Mouse (Mus musculus): ENCODE results near the gene Phldb1.

Phldb1 gene

DNA sequence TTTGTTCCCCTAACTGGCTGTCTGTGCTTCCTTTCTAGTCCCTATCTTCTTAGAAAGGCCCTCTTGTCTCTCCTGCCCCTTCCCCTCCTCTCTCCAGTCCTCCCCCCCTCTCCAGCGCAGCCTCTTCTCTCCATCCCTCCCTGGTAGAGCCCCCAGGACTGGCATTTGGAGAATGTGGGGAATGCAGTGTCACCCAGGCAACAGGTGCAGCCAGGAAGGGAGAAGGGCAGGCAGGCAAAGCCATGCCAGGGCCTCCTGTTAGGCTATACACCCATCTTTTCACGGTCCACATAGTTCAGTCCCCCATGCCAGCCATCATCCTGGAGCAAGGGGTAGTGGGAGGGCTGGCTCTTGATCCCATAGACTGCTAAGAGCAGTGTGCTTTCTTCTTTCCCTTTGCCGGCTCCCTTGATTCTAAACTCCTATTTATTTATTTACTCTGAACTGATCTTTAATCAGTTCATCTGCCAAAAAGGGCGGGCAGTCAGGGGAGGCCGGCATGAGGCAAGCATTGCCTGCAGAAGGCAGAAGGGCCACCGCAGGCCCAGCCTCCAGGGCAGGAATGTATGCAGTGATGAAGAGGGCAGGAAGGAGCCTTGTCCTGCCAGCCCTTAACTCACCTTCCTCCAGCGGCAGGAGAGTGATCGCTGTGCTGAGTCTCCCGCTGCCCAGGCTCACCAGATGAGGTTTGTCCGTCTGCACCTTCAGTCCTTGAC, 8.4 kb downstream of the Phldb1 start:
- in situ Hi-C loops (cut with MseI, MboI): no loop called here

DNA sequence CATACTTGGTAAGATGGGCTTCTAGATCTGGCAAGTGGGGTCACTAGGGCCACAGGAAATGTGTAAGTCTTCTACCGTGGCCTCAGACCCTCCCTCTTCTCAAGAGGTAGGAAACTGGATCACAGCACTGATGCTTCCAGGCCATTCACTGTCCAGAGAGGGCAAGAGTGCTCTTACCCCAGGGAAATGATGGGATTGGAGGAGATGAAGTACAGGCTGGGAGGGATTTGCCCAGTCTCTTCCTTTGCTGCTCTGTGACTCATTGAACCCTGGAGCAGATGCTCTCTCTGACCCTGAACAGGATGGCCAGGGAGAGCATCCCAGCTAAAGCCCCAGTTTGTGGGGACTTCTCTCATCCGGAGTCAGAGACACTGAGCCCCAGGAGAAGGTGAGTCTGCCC, 10.3 kb downstream of the Phldb1 start:
- in situ Hi-C loops (cut with MseI, MboI): no loop called here

DNA sequence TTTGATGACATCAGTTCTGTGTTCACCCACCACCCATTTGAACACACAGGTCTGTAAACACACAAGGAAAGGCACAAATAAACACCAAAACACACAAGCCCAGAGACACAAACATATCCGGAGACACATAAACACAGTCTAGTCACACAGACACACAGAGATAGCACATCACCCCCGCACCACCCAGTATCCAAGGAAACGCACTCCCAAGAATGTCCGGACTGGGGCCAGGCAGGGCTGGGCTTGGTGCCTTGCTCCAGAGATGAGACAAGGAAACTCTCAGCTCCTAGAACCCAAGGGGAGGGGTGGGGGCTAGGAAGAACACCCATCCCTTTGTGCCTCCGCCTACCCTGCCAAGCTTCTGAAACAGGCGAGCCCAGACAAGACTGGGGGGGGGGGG, 10.8 kb downstream of the Phldb1 start:
- in situ Hi-C loops (cut with MseI, MboI): no loop called here

DNA sequence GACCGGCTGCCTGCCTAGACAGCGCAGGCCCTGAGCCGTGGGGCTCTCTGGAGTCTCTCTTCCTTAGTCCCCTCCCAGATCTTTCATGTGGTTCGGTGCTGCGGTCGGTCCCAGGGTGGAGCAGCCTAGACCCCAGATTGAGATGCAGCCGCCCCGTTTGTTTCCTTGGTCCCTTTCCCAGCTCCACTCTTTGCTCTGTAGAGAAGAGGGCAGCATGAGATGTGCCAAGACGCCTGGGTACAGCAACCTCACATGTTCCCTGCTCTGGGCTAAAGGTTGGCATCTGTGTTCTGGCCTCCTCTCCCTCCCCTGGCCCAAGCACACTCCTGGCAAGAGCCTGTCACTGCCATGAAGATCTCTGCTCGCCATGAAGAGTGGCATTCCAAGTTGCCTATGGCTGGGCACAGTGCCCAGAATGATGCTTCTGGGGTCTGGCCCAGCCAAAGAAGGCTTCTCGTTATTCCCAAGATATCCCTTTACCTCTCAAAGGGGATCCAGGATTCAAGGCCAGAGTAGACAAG, 11.4 kb downstream of the Phldb1 start:
- in situ Hi-C loops (cut with MseI, MboI): no loop called here

DNA sequence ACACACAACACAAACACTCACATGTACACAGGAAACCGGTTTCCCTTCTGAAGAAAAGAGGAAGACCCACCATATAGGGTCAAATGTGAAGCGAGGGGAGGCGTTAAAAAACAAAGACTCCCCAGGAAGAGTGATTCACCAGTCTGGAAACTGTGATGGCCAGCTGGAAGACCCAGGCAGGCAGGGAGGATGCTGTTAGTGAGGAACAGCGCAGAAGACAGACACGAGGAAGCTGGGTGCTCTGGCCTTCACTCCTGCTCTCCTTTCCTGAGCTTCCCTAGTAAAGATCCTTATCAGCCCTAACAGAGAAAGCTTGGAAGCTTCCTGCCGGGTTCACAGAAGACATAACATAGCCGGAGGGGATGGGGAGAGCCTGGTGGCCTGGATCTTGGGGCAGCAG, 12.0 kb downstream of the Phldb1 start:
- in situ Hi-C loops (cut with MseI, MboI): no loop called here

DNA sequence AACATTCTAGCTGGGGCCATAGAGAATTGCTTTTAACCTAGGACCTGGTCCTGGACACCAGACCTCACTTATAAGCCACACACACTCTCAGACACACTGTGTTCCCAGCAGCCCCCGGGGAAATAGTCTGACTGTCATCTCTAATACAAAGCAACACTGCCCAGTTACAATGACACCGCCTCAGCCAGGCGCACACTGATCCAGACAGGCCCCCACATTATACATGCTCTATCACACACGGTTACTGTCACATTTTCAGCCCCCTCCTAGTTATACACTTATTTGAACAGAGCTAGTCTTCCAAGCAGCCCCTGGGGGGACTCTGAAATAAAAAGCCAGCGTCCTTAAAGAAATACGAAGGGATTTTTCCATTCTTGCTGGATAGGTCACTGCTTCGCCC, 12.4 kb downstream of the Phldb1 start:
- in situ Hi-C loops (cut with MseI, MboI): no loop called here

DNA sequence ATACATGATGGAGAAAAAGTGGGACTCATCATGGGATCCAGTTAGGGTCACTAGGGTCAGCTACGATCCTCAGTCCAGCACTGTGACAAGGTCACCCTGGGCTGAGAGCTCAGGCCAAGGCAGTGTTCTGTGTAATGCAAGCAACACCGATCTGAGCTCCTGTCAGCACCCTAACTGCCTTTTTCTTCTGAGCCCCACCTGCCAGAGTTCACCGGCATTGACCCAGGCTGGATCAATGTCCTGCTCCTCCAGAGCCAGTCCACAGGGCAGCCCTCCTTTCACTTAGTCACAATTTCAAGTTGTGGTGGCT, 13.2 kb downstream of the Phldb1 start:
- in situ Hi-C loops (cut with MseI, MboI): no loop called here

DNA sequence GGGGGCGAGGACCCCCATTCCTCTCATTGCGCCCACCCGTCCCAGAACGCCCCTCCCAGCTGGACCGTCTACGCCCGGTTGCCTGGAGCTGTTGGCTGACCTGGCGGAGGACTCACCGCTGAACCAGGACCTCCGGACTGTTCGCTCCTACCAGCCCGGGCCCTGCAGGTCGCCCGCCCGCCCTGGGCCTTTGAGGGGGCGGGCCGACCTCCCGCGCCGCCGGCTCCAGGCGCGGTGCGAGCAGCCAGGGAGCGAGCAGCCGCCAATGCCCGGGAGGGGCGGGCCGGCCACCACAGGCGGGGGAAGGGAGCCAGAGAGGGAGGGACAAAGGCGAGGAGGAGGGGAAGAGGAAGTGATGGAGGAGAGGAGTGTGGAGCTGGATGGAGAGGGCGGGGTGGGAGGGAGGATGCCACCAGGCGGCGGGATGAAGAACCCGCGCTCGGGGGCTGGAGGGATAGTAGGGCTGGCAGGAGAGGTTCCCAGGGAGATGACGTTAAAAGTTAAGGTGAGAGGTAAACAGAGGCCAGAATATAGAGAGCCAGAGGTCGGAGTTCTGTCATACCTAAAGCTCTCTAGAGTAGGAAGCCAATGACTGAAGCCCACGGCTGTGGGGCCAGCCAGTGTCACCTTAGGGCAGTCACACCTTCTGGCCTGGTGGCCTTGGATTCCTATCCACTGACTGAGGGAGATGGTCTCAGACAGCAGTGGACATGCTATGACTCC, 13.7 kb downstream of the Phldb1 start:
- in situ Hi-C loops (cut with MseI, MboI): no loop called here

DNA sequence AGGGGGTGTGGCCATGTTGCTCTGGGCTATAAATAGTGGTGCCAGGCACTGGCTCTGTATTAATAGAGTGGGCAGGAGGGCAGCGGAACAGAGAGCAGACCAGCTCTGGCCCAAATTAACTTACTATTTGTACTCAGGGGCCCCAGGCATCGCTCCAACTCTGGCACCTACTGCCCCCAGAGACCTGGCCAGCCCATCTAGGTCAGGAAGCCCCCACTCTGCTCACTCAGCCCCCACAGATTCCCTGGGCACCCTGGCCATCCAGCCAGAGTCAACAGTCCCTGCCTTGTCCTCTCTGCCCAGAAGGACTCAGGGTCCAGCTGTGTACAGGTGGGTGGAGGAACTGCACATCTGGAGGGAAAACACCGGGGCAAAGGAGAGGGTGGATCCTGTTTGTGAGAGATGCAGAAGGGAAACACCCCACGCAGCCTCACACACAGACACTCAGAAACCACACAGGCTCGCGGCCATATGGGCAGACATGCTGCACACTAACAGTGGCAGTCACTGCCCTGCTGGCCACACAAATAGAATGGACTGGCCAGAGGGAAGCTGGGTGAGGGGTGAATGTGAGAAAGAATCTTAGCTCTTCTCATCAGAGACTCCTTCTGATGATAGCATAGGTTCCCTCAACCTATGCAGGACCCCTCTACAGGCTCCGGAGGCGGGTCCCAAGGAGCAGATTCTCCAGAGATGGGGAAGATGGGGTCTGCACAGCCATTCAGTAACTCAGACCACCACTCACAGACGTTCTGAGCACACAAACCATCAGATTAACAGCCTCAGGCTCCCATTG, 14.4 kb downstream of the Phldb1 start:
- in situ Hi-C loops (cut with MseI, MboI): no loop called here

DNA sequence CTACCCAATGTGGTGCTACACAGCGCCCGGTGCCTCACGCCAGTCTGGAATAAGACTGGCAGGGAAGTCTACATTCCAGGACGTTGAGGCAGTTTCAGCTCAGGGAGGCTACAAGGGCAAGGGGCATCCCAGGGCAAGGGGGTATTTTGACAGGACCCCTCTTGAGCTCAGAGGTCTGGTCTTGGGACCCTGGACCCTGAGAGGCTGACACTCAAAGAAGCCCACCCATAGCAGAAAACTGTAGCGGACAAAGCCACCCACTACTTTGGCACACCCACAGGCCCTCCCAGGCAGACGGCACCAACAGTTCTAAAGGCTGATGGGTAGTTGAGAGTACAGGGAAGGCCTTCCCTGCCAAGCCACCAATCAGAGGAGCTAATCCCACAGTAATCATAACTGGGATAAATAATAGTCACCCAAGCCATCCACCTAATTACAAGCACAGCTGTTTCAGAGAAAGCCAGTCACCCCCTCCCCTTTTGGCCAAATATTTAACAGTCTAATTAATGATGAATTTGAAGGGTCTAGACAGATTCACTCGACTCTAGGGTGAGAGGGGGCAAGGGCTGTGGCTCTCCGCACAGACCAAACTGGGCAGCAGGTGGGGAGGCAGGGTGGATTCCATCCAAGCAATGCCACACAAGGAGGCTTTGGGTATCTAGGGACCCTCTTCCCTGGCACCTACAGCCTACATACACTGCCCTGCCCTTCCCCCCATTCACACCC, 15.2 kb downstream of the Phldb1 start:
- in situ Hi-C loops (cut with MseI, MboI): no loop called here

DNA sequence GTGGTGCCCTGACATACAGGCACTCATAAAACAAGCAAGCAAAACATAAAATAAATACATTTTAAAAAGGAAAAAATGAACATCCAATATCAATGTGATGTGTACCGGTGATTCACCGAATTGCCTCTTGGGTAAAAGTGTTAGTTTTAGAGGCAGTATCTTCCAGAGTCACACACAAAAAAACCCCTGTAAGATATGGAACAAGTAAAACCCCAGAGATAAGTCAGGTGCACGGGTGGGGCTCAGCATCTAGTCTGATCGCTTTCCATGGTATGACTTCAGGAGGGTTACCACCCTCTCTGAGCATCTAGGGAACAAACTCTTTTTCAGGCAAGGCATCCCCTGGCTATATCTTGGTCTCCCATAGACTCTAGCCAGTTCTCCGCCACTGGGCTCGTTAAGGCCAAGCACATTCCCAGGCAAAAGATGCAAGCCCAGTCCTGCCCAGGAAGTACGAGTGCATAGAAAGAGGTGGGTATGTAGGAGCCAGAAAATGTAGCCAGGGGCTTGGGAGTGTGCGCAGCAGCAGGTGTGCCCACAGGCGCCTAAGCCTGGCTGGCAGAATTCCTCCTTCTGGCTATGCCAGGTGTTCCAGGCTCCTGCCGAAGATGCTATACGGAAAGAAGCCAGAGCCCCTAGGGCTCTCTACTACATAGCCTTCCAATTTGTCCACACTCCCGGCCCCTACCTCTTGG, 15.9 kb downstream of the Phldb1 start:
- in situ Hi-C loops (cut with MseI, MboI): no loop called here

DNA sequence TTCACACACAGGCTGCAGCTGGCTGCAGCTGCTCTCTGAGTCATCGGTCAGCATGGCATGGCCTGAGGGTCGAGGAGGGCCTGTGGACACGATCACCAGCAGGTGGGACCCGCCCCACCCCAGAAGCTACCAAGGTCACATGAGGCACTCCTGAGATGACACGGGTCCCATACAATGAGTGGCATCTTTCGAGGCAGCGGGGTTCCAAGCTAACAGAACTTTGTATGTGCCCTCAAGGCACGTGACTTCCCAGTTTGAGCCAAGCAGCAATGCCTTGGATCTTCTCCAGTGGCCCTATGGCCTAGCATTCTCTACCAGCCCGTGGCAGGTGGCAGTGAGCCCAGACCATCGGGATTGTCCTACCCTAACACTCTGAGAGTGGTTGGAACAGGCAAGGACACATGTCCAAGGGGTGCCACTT, 17.2 kb downstream of the Phldb1 start:
- in situ Hi-C loops (cut with MseI, MboI): no loop called here

DNA sequence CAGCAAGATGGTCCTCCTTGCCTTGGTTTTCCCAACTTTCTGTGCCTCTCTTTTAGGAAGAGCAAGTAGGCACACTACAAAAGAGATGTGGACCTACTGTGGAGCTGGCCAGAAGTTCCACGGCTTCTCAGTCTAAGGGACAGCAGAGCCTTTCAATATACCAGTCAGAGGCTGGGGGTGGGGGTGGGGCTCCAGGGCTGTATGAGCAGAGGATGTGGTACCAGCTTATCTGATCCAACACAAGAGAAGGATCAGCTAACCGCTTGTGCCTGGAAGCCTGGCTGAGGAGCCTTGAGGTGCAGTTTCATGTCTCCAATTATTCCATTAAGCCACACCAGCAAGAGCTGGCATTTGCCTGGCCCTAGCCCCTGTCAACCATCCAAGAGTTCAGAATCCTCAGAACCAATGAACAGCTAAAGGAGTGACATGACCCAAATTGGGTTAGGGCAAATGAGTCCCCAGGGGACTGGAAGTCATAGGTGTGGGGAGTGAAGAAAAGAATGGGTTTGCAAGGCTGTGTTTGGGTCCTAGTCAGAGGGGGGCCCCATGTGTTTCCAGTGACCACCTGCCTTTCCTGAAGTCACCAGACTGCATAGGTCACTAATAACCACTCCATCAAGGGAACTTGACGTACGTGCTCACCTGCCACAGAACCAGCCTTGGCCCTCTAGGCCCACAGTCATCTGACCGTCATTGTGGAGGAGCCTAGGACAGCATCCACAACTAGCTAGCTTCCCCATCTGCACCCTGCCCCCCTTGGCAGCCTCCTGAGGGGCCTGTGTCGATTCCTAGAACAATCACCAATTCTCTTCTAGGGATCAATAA, 17.8 kb downstream of the Phldb1 start:
- in situ Hi-C loops (cut with MseI, MboI): no loop called here

DNA sequence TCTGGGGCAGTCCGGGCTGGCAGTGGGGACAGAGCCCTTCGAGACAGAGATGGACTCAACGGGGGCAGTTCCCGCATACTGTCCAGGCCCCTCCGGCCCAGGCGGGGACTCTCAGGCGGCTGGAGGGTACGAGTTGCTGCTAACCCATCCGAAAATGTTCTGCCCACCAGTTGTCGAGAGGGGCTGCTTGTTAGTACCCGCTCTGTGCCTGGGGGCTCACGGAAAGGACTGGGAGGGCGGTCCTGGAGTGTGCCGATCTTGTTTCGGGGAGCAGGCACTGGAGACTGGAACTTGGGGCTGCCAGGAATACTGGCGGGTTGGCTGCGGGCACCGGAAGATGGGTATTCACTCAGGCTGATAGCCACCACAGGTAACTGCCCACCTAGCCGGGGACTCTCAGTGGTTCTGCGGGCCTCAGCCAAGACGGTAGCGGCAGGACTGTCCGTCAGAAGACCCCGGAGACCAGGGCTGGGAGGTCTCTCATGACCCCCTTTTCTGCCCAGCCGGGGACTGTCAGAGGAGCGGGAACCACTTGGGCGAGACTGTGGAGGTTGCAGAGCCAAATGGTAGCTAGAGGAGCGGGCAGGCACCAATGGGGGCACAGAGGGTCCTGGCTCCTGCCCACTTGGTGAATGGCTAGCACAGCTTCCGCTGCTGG, 19.2 kb downstream of the Phldb1 start:
- in situ Hi-C loops (cut with MseI, MboI): no loop called here

DNA sequence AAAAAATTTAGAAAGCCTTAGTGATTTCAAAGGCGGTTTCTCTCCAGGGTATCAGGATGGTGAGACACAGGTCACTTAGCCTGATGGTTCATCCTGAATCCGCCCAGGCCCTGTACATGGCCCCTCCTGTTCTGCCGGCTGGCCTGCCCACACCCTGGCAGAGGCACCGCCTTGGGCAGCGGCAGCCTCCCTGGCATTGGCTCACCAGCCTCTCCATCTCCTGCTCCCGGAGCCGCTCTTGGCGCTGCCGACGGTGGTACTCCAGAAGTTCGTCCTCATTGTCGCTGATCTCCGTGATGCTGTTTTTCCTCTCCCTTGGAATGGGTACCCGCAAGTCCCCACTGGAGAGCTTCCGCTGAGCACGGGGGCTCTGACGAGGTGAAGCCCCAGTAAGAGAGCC, 19.9 kb downstream of the Phldb1 start:
- in situ Hi-C loops (cut with MseI, MboI): no loop called here

DNA sequence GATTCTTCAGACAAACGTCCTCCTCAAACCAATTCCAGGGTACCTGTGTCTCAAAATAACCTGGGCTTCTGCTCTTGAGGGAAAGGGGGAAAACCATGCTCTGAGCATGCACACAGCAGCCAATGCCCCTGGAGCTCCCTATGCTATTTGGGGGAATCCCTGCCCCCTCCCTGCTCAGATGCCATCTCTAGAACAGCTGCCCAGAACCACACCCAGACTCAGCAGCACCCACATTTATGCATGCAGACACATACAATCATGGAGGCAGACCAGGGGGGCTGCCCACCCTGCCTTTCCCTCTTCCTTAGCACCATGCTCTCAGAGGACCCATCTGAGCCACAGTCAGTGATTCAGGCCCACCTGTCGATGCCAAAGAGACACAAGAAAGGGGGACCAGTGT, 21.4 kb downstream of the Phldb1 start:
- in situ Hi-C loops (cut with MseI, MboI): no loop called here

DNA sequence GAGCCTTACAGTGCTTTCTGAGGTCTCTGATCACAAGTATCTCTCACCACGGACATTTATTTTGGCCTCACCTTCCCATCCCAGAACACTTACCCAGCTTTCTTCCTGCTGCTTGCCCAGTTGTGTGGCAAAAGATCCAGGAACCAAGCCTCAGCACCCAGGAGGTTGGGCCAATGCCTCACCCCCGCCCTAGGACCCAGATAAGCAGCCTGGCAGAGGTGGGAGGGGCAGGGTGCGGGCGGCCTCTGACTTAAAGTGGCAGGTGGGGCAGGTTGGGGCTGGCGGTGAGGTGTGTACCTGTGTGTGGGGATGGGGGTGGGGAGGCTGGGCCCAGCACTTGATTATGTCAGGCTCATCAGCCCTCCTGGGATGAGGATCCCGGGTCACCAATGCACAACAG, 21.9 kb downstream of the Phldb1 start:
- in situ Hi-C loops (cut with MseI, MboI): no loop called here

DNA sequence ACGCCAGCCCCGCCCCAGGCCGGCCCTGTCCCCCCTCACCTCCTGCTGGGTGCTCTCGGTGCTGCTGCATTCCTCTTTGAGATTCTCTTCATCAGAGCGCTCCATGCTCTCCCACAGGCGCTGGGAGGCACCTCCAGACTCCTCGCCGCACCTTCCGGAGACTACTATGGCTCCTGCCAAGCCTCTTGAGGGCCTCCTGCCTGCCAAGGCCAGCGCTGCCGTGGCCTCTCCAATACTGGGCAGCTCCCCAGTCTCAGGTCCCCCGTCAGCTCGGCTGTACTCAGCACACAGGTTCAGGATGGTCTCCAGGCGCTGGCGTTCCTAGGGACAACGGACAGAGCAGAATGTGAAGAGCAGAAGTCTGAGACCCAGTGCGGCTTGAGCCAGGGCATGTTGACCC, 23.4 kb downstream of the Phldb1 start:
- in situ Hi-C loops (cut with MseI, MboI): no loop called here

DNA sequence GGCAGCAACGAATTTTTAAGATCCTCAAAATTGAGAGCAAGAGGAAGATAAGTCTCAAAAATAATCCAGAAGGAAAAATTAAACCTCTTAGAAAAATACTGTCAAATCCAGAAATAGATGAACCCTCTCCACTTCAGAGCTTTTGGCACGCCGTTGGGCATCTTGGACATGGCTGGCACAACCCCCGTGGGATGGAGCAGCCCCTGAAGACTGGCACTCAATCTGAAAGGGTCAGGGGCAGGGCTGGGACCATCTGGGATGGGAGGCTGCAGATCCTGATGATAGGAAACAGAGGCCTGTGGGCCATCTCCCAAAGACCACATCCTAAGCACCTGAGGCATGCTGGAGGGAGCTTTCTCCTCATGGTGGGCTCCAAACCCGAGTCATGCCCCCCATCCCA, 24.8 kb downstream of the Phldb1 start:
- in situ Hi-C loops (cut with MseI, MboI): no loop called here

DNA sequence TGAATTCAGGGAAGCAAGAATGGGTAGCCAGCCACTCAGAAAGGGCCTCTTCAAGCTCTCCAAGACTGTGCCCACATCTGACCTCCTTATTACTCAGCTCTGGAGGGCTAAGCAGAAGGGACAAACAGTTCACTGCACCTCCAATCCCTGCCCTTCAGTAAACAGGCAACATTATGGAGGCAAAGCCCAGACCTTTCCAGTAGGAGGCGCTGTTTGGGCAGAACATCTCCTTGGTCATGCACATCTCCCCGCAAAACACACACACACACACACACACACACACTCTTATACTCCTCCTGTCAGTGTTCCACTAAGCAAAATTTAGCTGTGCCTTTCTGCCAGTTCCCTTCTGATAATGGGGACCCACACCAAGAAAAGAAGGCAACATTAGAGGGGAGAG, 25.4 kb downstream of the Phldb1 start:
- in situ Hi-C loops (cut with MseI, MboI): no loop called here

Measured in mouse trophoblast stem cell (cell line).